Comparison of ENCODE assay signal across 8 mouse cellular contexts in the genomic region with DNA sequence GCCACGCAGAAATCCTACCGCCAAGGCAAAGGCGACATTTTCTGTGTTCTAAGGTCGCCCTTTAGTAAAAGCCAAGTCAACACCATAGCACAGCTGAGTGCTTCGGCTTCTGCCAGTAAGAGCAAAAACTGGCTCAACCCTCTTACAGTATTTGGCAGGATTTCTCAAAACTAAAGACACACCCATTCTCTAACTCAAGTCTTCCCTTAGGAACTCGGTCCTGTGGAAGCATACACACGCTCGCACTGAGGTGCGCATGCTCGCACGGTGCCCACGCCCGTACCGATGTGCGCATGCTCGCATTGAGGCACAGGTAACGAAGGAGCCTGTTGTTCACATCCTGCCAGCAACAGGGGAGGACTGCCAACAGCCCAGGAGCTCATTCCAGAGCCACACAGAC. TPM values are rescaled to one million over a fixed set of nuclear protein-coding genes. Genes with fewer than 3 reads are reported as not detected.
DNase-seq lines count a peak whose midpoint lies in the region; ATAC-seq and TF ChIP-seq lines count a peak whose summit lies in the region.

No protein-coding gene starts in this region.

- TF ChIP-seq CTCF in forebrain, postnatal 0 days (IDR thresholded peaks at IDR 0.05; ENCODE audit: low read depth): no peak

- 81% methylated on average over 17 of the region's 17 CpGs for WGBS in kidney, embryonic 16.5 days
- WGBS in kidney, embryonic 14.5 days: 83% methylated on average over 17 of the region's 17 CpGs
- WGBS in forebrain, postnatal 0 days: 66% methylated on average over 17 of the region's 17 CpGs

- no peaks in the 10 kb centered on the region for H3K27me3 ChIP-seq in kidney, embryonic 16.5 days (ENCODE audit: insufficient read depth, low read length)
- H3K27me3 ChIP-seq in kidney, embryonic 14.5 days (ENCODE audit: control insufficient read depth, insufficient read depth, low read length): no peaks in the 10 kb centered on the region
- no peaks in the 10 kb centered on the region for H3K27me3 ChIP-seq in forebrain, postnatal 0 days (ENCODE audit: insufficient read depth, low read length)

- H3K4me2 ChIP-seq in kidney, embryonic 16.5 days (replicated peaks; ENCODE audit: low read depth, low read length): no peak overlapping the region; the same call in 1 of the 2 replicates
- H3K4me2 ChIP-seq in kidney, embryonic 14.5 days (replicated peaks; ENCODE audit: low read depth, low read length): no peak overlapping the region
- H3K4me2 ChIP-seq in forebrain, postnatal 0 days (ENCODE audit: low read depth): peak overlapping the region; percentile 13; the same call in 1 of the 2 replicates

- H3K9me3 ChIP-seq in kidney, embryonic 16.5 days (ENCODE audit: low read length): no peaks in the 10 kb centered on the region
- H3K9me3 ChIP-seq in kidney, embryonic 14.5 days (ENCODE audit: control insufficient read depth, low read length): no peaks in the 10 kb centered on the region
- H3K9me3 ChIP-seq in forebrain, postnatal 0 days (ENCODE audit: low read length): no peaks in the 10 kb centered on the region

- H3K4me1 ChIP-seq in kidney, embryonic 16.5 days (ENCODE audit: insufficient read depth, low read length): peaks cover 24% of the 10 kb centered on the region
- H3K4me1 ChIP-seq in kidney, embryonic 14.5 days (ENCODE audit: control insufficient read depth, insufficient read depth, low read length): peaks cover 19% of the 10 kb centered on the region; the same call in 1 of the 2 replicates
- H3K4me1 ChIP-seq in forebrain, postnatal 0 days (ENCODE audit: insufficient read depth): 0 out of 2 replicates have a peak, but pooled peaks cover 4% of the 10 kb centered on the region

- DNase-seq in T-cell, adult 2 months (ENCODE audit: low spot score): peak; percentile 76
- peak; percentile 65 for DNase-seq in forebrain, postnatal 0 days
- peak; percentile 34 to 71 for DNase-seq in layer of hippocampus, adult 8-10 months (ENCODE audit: low spot score in 2 of 2)
- DNase-seq in naive thymus-derived CD4-positive, alpha-beta T cell, adult 2 months (ENCODE audit: low read depth): peak; percentile 71
- no peak for DNase-seq in liver
- no peak for DNase-seq in adrenal gland, postnatal 36 days

- no peaks in the 10 kb centered on the region for H3K36me3 ChIP-seq in kidney, embryonic 16.5 days (ENCODE audit: insufficient read depth, low read length)
- no peaks in the 10 kb centered on the region for H3K36me3 ChIP-seq in kidney, embryonic 14.5 days (ENCODE audit: control insufficient read depth, insufficient read depth, low read length)
- no peaks in the 10 kb centered on the region for H3K36me3 ChIP-seq in forebrain, postnatal 0 days (ENCODE audit: insufficient read depth)

- no peak overlapping the region for H3K27ac ChIP-seq in kidney, embryonic 16.5 days (ENCODE audit: low read length)
- H3K27ac ChIP-seq in kidney, embryonic 14.5 days (ENCODE audit: low read depth, low read length): no peak overlapping the region; the same call in 1 of the 2 replicates
- H3K27ac ChIP-seq in forebrain, postnatal 0 days (ENCODE audit: low read depth, low read length): no peak overlapping the region

- ATAC-seq in kidney, embryonic 16.5 days (ENCODE audit: low FRiP score, low TSS enrichment): 0 out of 2 replicates have a peak, but pooled peaks have one; percentile 14
- no peak for ATAC-seq in kidney, embryonic 14.5 days (ENCODE audit: low FRiP score, low TSS enrichment)
- peak; percentile 51; the same call in 1 of the 2 replicates for ATAC-seq in forebrain, postnatal 0 days

- H3K4me3 ChIP-seq in kidney, embryonic 16.5 days (ENCODE audit: low read length): no peak overlapping the region
- H3K4me3 ChIP-seq in kidney, embryonic 14.5 days (ENCODE audit: low read length): no peak overlapping the region
- no peak overlapping the region for H3K4me3 ChIP-seq in forebrain, postnatal 0 days (ENCODE audit: low read depth, low read length)

- no peak overlapping the region for H3K9ac ChIP-seq in kidney, embryonic 16.5 days (replicated peaks; ENCODE audit: low read length)
- H3K9ac ChIP-seq in kidney, embryonic 14.5 days (ENCODE audit: low read depth, low read length): no peak overlapping the region
- H3K9ac ChIP-seq in forebrain, postnatal 0 days: no peak overlapping the region

RNA-seq across cellular contexts. Expression of a gene that starts 20.5 kb away (rescaled TPM):
- polyA plus RNA-seq in kidney, embryonic 16.5 days (2015; fragmentation: Nextera tagmentation; extraction: Ambion mirVana): 35.6 and 37.0 TPM in 2 replicates
- 32.9 and 62.2 TPM in 2 replicates for polyA plus RNA-seq in kidney, embryonic 14.5 days (2014; fragmentation: Nextera tagmentation; extraction: Ambion mirVana)
- 45.2 and 54.6 TPM in 2 replicates for total RNA-seq in forebrain, postnatal 0 days (2014; rRNA removed)
- 15.7 and 17.1 TPM in 2 replicates for polyA plus RNA-seq in forebrain, postnatal 0 days (2015; fragmentation: Nextera tagmentation; extraction: Ambion mirVana)
- total RNA-seq in layer of hippocampus, adult 8-10 months (2022): 10 to 100 TPM; 27.1 to 28.8 (median 27.7) TPM
- total RNA-seq in adrenal gland, postnatal 36 days (2021): 10 to 100 TPM; 57.2 to 59.9 TPM

Comparison
In these comparisons a context has a peak if more than half of its experiments do, and no peak if none do; other contexts are left out.
1. DNase-seq: peak in T-cell, adult 2 months (single experiment), forebrain, postnatal 0 days (single experiment), layer of hippocampus, adult 8-10 months (2 of 2) and naive thymus-derived CD4-positive, alpha-beta T cell, adult 2 months (single experiment); none in liver (single experiment) and adrenal gland, postnatal 36 days (0 of 2).